Mouse (Mus musculus) ES-Bruce4 (cell line): ENCODE results near the gene Tnc.

ENCODE experiments used
- CTCF ChIP-seq: IDR thresholded peaks from one replicate; pipeline ENCODE4 v1.8.1; 2011; ENCODE audit warnings: low read depth, low read length
- EP300 ChIP-seq: IDR thresholded peaks from 2 replicates; pipeline ENCODE4 v1.6.1; 2011; ENCODE audit warnings: low read depth, low read length; ENCODE audit not compliant: insufficient read depth
- POLR2A ChIP-seq: IDR thresholded peaks from one replicate; pipeline ENCODE4 v1.8.1; 2011; ENCODE audit warnings: low read length; ENCODE audit not compliant: insufficient read depth

GRCm38 (mm10) chr4:64039091-64039490 lies 7.7 kb downstream of the Tnc start:
- TF ChIP-seq POLR2A = no peak
- TF ChIP-seq CTCF = no peak
- TF ChIP-seq EP300 = no peak
